Mouse (Mus musculus) liver, adult 2 months (tissue): ENCODE results near the gene Abl1. TPM values are rescaled to one million over a fixed set of nuclear protein-coding genes. Genes with fewer than 3 reads are reported as not detected.
A peak's percentile ranks its signal among the peaks of the same experiment; 100 is the strongest.

Experiments
- DNase-seq: peaks from one replicate; pipeline ENCODE4 v3.0.0-alpha.2; 2011; ENCODE audit warnings: low read depth, low spot score; ENCODE audit errors: extremely low read depth
- H3K27ac ChIP-seq: fragments of 200-500 bp; replicated peaks from 2 replicates; pipeline ENCODE4 v1.5.1; 2012; ENCODE audit warnings: low read depth, mild to moderate bottlenecking, control low read depth, inconsistent platforms, low read length; ENCODE audit not compliant: insufficient read depth
- H3K27me3 ChIP-seq: fragments of 200-500 bp; 2 replicates; pipeline ENCODE4 v1.6.1; 2012; ENCODE audit warnings: mild to moderate bottlenecking, moderate library complexity, low read length, inconsistent platforms; ENCODE audit not compliant: control insufficient read depth, insufficient read depth
- H3K36me3 ChIP-seq: fragments of 200-500 bp; 2 replicates; pipeline ENCODE4 v1.6.1; 2012; ENCODE audit warnings: low read length, inconsistent platforms; ENCODE audit not compliant: control insufficient read depth, insufficient read depth
- H3K4me1 ChIP-seq: fragments of 200-500 bp; 2 replicates; pipeline ENCODE4 v1.6.1; 2011; ENCODE audit warnings: low read length; ENCODE audit not compliant: control insufficient read depth, insufficient read depth
- H3K4me3 ChIP-seq: fragments of 200-500 bp; 2 replicates; pipeline ENCODE4 v1.5.1; 2011; ENCODE audit warnings: low read depth, mild to moderate bottlenecking, control low read depth, low read length, moderate library complexity; ENCODE audit not compliant: insufficient read depth
- H3K79me2 ChIP-seq: fragments of 200-500 bp; 2 replicates; pipeline ENCODE4 v1.6.1; 2012; ENCODE audit warnings: inconsistent platforms, mild to moderate bottlenecking, low read length, moderate library complexity; ENCODE audit not compliant: control insufficient read depth, insufficient read depth
- H3K9ac ChIP-seq: fragments of 200-500 bp; 2 replicates; pipeline ENCODE4 v1.6.1; 2012; ENCODE audit warnings: low read depth, mild to moderate bottlenecking, control low read depth, inconsistent platforms, low read length
- CTCF ChIP-seq: fragments of 200-500 bp; IDR thresholded peaks from 2 replicates; pipeline ENCODE4 v1.5.1; 2011; ENCODE audit warnings: low read depth, low read length, control low read depth
- POLR2A ChIP-seq: fragments of 200-500 bp; IDR thresholded peaks from 2 replicates; pipeline ENCODE4 v1.6.1; 2011; ENCODE audit warnings: low read length, control low read depth; ENCODE audit not compliant: insufficient read depth; ENCODE audit errors: extremely low read depth
- WGBS: fragments of 180-500 bp; shearing (Covaris S2); methylation state at CpG from one replicate; pipeline ENCODE4 v1.1.7; 2018; 5-methylcytosine and 5-hydroxymethylcytosine counted together
- polyA plus RNA-seq: library from polyadenylated mRNA; depleted of rRNA; stranded (reverse); fragments of >200 nt; gene quantifications from 2 replicates; pipeline ENCODE4 v1.2.3, GENCODE M21; 2012
- total RNA-seq: library from RNA; depleted of rRNA; stranded (reverse); fragments of >200 nt; gene quantifications from 2 replicates; pipeline ENCODE4 v1.2.3, GENCODE M21; 2014

Gene Abl1
- total and polyA plus RNA-seq, 2 experiments = 13.9 to 14.1 TPM

GRCm38 (mm10) chr2:31758966-31759365, 70.8 kb downstream of the Abl1 start:
- Histone ChIP-seq H3K79me2 (peaks cover 25% of the 10 kb centered on the region; the same call in 1 of the 2 replicates), H3K4me3 (no peak overlapping the region), H3K27me3 (no peaks in the 10 kb centered on the region), H3K36me3 (no peaks in the 10 kb centered on the region), H3K4me1 (peaks cover 17% of the 10 kb centered on the region), H3K27ac (no peak overlapping the region), H3K9ac (no peak overlapping the region)
- WGBS = 87% methylated on average over 5 of the region's 5 CpGs
- TF ChIP-seq CTCF = no peak
- no peak for TF ChIP-seq POLR2A
- DNase-seq = no peak

DNA sequence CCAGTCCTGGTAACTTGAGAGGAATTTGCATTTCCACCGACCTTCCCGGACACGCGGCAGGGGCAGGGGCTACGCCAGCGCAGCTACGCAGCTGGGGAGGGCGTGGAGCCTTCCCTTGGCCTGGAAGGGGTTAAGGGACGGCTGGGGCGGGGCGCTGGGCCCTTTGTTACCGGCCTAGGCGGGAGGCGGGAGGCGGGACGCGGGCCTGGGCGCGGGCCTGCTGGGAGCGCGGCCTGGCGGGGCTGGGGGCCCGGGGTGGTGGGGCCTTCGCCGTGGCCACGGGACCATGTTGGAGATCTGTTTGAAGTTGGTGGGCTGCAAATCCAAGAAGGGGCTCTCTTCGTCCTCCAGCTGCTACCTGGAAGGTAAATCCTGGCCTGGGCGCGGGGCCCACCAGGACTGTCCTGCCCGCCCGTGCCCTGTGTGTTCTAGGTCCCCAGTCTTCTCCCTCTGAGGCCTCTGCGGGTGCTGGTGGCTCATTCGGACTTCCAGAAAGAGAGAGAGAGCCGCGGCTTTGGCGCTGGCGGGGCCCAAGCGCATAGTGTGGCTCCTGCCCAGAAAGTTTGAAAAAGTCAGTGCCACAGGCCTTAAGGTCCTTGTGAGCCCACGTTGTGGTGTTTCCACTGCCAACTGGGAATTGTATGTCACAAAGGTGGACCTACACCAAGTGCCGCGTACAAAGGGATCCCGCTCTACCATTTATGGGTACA, 71.7 kb downstream of the Abl1 start:
- peak overlapping the region; percentile 75 for H3K27ac ChIP-seq
- peak overlapping the region; percentile 85 for H3K9ac ChIP-seq
- DNase-seq = peak; percentile 35
- H3K4me3 ChIP-seq = peak overlapping the region; percentile 92
- peaks cover 17% of the 10 kb centered on the region for H3K4me1 ChIP-seq
- 1% methylated on average over 42 of the region's 42 CpGs for WGBS
- H3K27me3 ChIP-seq = no peaks in the 10 kb centered on the region
- peaks cover 28% of the 10 kb centered on the region; the same call in 1 of the 2 replicates for H3K79me2 ChIP-seq
- H3K36me3 ChIP-seq = no peaks in the 10 kb centered on the region
- TF ChIP-seq POLR2A = no peak
- no peak for TF ChIP-seq CTCF

- DNase-seq = no peak
Measured at GRCm38 (mm10) chr2:31760486-31760885, 72.3 kb downstream of the Abl1 start.

GRCm38 (mm10) chr2:31761115-31761531, 72.9 kb downstream of the Abl1 start:
- peak overlapping the region; percentile 17 for H3K27ac ChIP-seq
- WGBS = 17% methylated on average over 7 of the region's 7 CpGs
- H3K4me1 ChIP-seq = peaks cover 20% of the 10 kb centered on the region
- peak overlapping the region; percentile 35; the same call in 1 of the 2 replicates for H3K9ac ChIP-seq
- no peak for TF ChIP-seq POLR2A
- TF ChIP-seq CTCF = no peak
- no peak for DNase-seq
- peaks cover 33% of the 10 kb centered on the region; the same call in 1 of the 2 replicates for H3K79me2 ChIP-seq
- H3K36me3 ChIP-seq = no peaks in the 10 kb centered on the region
- H3K4me3 ChIP-seq = peak overlapping the region; percentile 3
- no peaks in the 10 kb centered on the region for H3K27me3 ChIP-seq

More at GRCm38 (mm10) chr2:31760486-31760885, 72.3 kb downstream of the Abl1 start:
- WGBS = 5% methylated on average over 1 of the region's 1 CpGs
- no peak for TF ChIP-seq POLR2A
- TF ChIP-seq CTCF = no peak
- peak overlapping the region; percentile 75 for H3K27ac ChIP-seq
- peak overlapping the region; percentile 85 for H3K9ac ChIP-seq
- H3K27me3 ChIP-seq = no peaks in the 10 kb centered on the region
- peaks cover 28% of the 10 kb centered on the region; the same call in 1 of the 2 replicates for H3K79me2 ChIP-seq
- H3K36me3 ChIP-seq = no peaks in the 10 kb centered on the region
- H3K4me3 ChIP-seq = peak overlapping the region; percentile 92
- peaks cover 20% of the 10 kb centered on the region for H3K4me1 ChIP-seq

GRCm38 (mm10) chr2:31761585-31761984, 73.4 kb downstream of the Abl1 start:
- Histone ChIP-seq H3K4me1 (peaks cover 20% of the 10 kb centered on the region), H3K4me3 (peak overlapping the region; percentile 3; the same call in 1 of the 2 replicates), H3K9ac (0 out of 2 replicates have a peak overlapping the region, but pooled peaks have one; percentile 7), H3K27me3 (no peaks in the 10 kb centered on the region), H3K36me3 (no peaks in the 10 kb centered on the region), H3K27ac (peak overlapping the region; percentile 17), H3K79me2 (peaks cover 36% of the 10 kb centered on the region; the same call in 1 of the 2 replicates)
- WGBS = 54% methylated on average over 4 of the region's 4 CpGs
- no peak for TF ChIP-seq POLR2A
- no peak for TF ChIP-seq CTCF
- DNase-seq = peak; percentile 33

GRCm38 (mm10) chr2:31762155-31762554, 74.0 kb downstream of the Abl1 start:
- TF ChIP-seq CTCF (no peak), POLR2A (no peak)
- Histone ChIP-seq H3K4me1 (peaks cover 21% of the 10 kb centered on the region), H3K27me3 (no peaks in the 10 kb centered on the region), H3K36me3 (no peaks in the 10 kb centered on the region), H3K9ac (no peak overlapping the region), H3K79me2 (peaks cover 37% of the 10 kb centered on the region), H3K4me3 (no peak overlapping the region), H3K27ac (peak overlapping the region; percentile 7; the same call in 1 of the 2 replicates)
- 14% methylated on average over 3 of the region's 3 CpGs for WGBS
- DNase-seq = peak; percentile 78
